Mouse (Mus musculus) midbrain, embryonic 16.5 days (tissue): ENCODE data around the gene Zfp952. TPM values are rescaled to one million over a fixed set of nuclear protein-coding genes. Genes with fewer than 3 reads are reported as not detected.
A peak's percentile ranks its signal among the peaks of the same experiment; 100 is the strongest.

Experiments
- ATAC-seq: fragments of 200-750 bp; cut with Nextera tagmentation; 2 replicates; pipeline ENCODE4 v1.8.0; 2017; ENCODE audit warnings: moderate TSS enrichment
- H3K27ac ChIP-seq: fragments of 300-500 bp; sonication (generic); 2 replicates; pipeline ENCODE4 v1.5.1; 2014; ENCODE audit warnings: mild to moderate bottlenecking, low read length, mixed read lengths
- H3K27me3 ChIP-seq: fragments of 300-500 bp; sonication (generic); 2 replicates; pipeline ENCODE4 v1.6.1; 2014; ENCODE audit warnings: low read depth, low read length, mixed read lengths; ENCODE audit not compliant: control insufficient read depth, insufficient read depth
- H3K36me3 ChIP-seq: fragments of 300-500 bp; sonication (generic); 2 replicates; pipeline ENCODE4 v1.6.1; 2014; ENCODE audit warnings: mild to moderate bottlenecking, low read length, moderate library complexity, mixed read lengths; ENCODE audit not compliant: control insufficient read depth, insufficient read depth
- H3K4me1 ChIP-seq: fragments of 300-500 bp; sonication (generic); 2 replicates; pipeline ENCODE4 v1.6.1; 2014; ENCODE audit warnings: mild to moderate bottlenecking, low read length, mixed read lengths; ENCODE audit not compliant: control insufficient read depth, insufficient read depth
- H3K4me2 ChIP-seq: fragments of 300-500 bp; sonication (generic); 2 replicates; pipeline ENCODE4 v1.6.1; 2014; ENCODE audit warnings: mild to moderate bottlenecking, low read length, mixed read lengths
- H3K4me3 ChIP-seq: fragments of 300-500 bp; sonication (generic); 2 replicates; pipeline ENCODE4 v1.5.1; 2014; ENCODE audit warnings: low read depth, mild to moderate bottlenecking, low read length, moderate library complexity, mixed read lengths
- H3K9ac ChIP-seq: fragments of 300-500 bp; sonication (generic); 2 replicates; pipeline ENCODE4 v1.6.1; 2014; ENCODE audit warnings: low read depth, low read length, mixed read lengths
- H3K9me3 ChIP-seq: fragments of 300-500 bp; sonication (generic); replicated peaks from 2 replicates; pipeline ENCODE4 v1.6.1; 2014; ENCODE audit warnings: mild to moderate bottlenecking, low read length, mixed read lengths; ENCODE audit not compliant: control insufficient read depth, poor library complexity, severe bottlenecking
- WGBS: fragments of 180-500 bp; shearing (Covaris S2); extraction: QIAGEN DNeasy Blood & Tissue Kit; methylation state at CpG from one replicate; pipeline ENCODE4 v1.1.7; 2014; 5-methylcytosine and 5-hydroxymethylcytosine counted together
- polyA plus RNA-seq: library from polyadenylated mRNA; unstranded; fragments of >200 nt; fragmentation: Nextera tagmentation; extraction: Ambion mirVana; gene quantifications from 2 replicates; pipeline ENCODE4 v1.2.1, GENCODE M21; 2015

The Zfp952 gene
- polyA plus RNA-seq, 1 experiment from 2014 or later: 21.7 TPM

- H3K36me3 ChIP-seq: no peaks in the 10 kb centered on the region
- peak within 1 kb of the TSS; percentile 85 for H3K9ac ChIP-seq
- peak within 1 kb of the TSS; percentile 88 for H3K27ac ChIP-seq
- 3% methylated on average over 27 of the region's 27 CpGs for WGBS
- peak within 1 kb of the TSS; percentile 79 for H3K4me3 ChIP-seq
- H3K27me3 ChIP-seq: no peaks in the 10 kb centered on the region
- ATAC-seq: peak; percentile 99
- peak within 1 kb of the TSS; percentile 74 for H3K4me2 ChIP-seq
- peaks cover 8% of the 10 kb centered on the region for H3K4me1 ChIP-seq
- H3K9me3 ChIP-seq: no peaks in the 10 kb centered on the region
These were observed 40.3 kb downstream of the Zfp952 start, which contains the start of gene Zfp763 for GRCm38 (mm10) chr17:33032900-33033891. Zfp763 (minus strand) TSS chr17:33033402.

Other genes starting within 250 kb of the Zfp952 start
- 45.9 and 46.2 TPM in 2 replicates for gene Zfp871, start 204.8 kb upstream of the Zfp952 start, polyA plus RNA-seq
- 59.3 and 60.3 TPM in 2 replicates for gene Zfp811, start 183.2 kb upstream of the Zfp952 start, polyA plus RNA-seq
- gene Zfp799, start 162.9 kb upstream of the Zfp952 start, polyA plus RNA-seq: 15.1 and 19.1 TPM in 2 replicates
- gene Zfp870, start 101.5 kb upstream of the Zfp952 start, polyA plus RNA-seq: 8.3 and 9.0 TPM in 2 replicates
- gene Cyp4f14, start 75.8 kb upstream of the Zfp952 start, polyA plus RNA-seq: 0.33 TPM in 1 of 2 replicates, not detected in the other
- 7.4 and 8.8 TPM in 2 replicates for gene Cyp4f13, start 45.7 kb upstream of the Zfp952 start, polyA plus RNA-seq
- gene Zfp472, start 27.3 kb upstream of the Zfp952 start, polyA plus RNA-seq: 7.2 and 7.8 TPM in 2 replicates
- 28.6 and 31.3 TPM in 2 replicates for gene Zfp763, start 40.3 kb downstream of the Zfp952 start, polyA plus RNA-seq
- gene 4921501E09Rik, start 74.9 kb downstream of the Zfp952 start, polyA plus RNA-seq: not detected in 2 replicates
- gene Zfp563, start 96.2 kb downstream of the Zfp952 start, polyA plus RNA-seq: 22.9 and 25.0 TPM in 2 replicates
- 0.07 and 0.41 TPM in 2 replicates for gene Morc2b, start 146.6 kb downstream of the Zfp952 start, polyA plus RNA-seq
- gene Olfr55, start 175.3 kb downstream of the Zfp952 start, polyA plus RNA-seq: not detected in 2 replicates
- gene Olfr239, start 198.2 kb downstream of the Zfp952 start, polyA plus RNA-seq: not detected in 2 replicates
- not detected in 2 replicates for gene Olfr1564, start 228.6 kb downstream of the Zfp952 start, polyA plus RNA-seq